Mouse (Mus musculus): ENCODE results near the gene Spaca3. TPM values are rescaled to one million over a fixed set of nuclear protein-coding genes. Genes with fewer than 3 reads are reported as not detected.

Spaca3 gene
- polyA plus RNA-seq, 1 experiment from 2014 or later: not detected

Other genes starting within 250 kb of the Spaca3 start
- 1.7 and 2.6 TPM in 2 replicates for gene Myo1d, start 78.3 kb upstream of the Spaca3 start, polyA plus RNA-seq (2014; fragmentation: Nextera tagmentation; extraction: Ambion mirVana)
- gene Tmem98, start 48.2 kb upstream of the Spaca3 start, polyA plus RNA-seq (2014; fragmentation: Nextera tagmentation; extraction: Ambion mirVana): 22.4 and 28.7 TPM in 2 replicates